Mouse (Mus musculus) spleen, postnatal 0 days (tissue): Measurements from ENCODE around the gene Actr2. TPM values are rescaled to one million over a fixed set of nuclear protein-coding genes. Genes with fewer than 3 reads are reported as not detected.

Source experiments
- polyA plus RNA-seq: library from polyadenylated mRNA; unstranded; fragments of >200 nt; fragmentation: Nextera tagmentation; extraction: Ambion mirVana; gene quantifications from 2 replicates; pipeline ENCODE4 v1.2.1, GENCODE M21; 2015

The Actr2 gene
- 93.0 and 108 TPM in 2 replicates for polyA plus RNA-seq

GRCm38 (mm10) chr11:20112741-20113480 lies at the start of gene Actr2:
Actr2 (minus strand) TSS chr11:20112913.

Other genes starting within 250 kb of the Actr2 start
- gene Spred2, start 188.5 kb downstream of the Actr2 start, polyA plus RNA-seq = 2.7 and 3.4 TPM in 2 replicates
- gene Rab1a, start 88.5 kb upstream of the Actr2 start, polyA plus RNA-seq = 109 and 117 TPM in 2 replicates
- 7.9 and 9.9 TPM in 2 replicates for gene Cep68, start 136.5 kb upstream of the Actr2 start, polyA plus RNA-seq
- gene Slc1a4, start 219.8 kb upstream of the Actr2 start, polyA plus RNA-seq = 2.3 and 3.0 TPM in 2 replicates